Mouse (Mus musculus) lung, adult 2 months (tissue): Measurements from ENCODE around the gene Gadl1. TPM values are rescaled to one million over a fixed set of nuclear protein-coding genes. Genes with fewer than 3 reads are reported as not detected.

Source experiments
- DNase-seq: peaks from one replicate; pipeline ENCODE4 v3.0.0; 2022
- H3K4me1 ChIP-seq: fragments of 200-500 bp; 2 replicates; pipeline ENCODE4 v1.6.1; 2011; ENCODE audit warnings: low read length; ENCODE audit not compliant: control insufficient read depth, insufficient read depth
- H3K4me3 ChIP-seq: fragments of 200-500 bp; replicated peaks from 2 replicates; pipeline ENCODE3; 2011; ENCODE audit warnings: low read depth, mild to moderate bottlenecking, control low read depth, low read length; ENCODE audit errors: extremely low read depth
- CTCF ChIP-seq: fragments of 200-500 bp; IDR thresholded peaks from 2 replicates; pipeline ENCODE4 v1.5.1; 2011; ENCODE audit warnings: mild to moderate bottlenecking, low read length, control low read depth; ENCODE audit not compliant: insufficient read depth
- POLR2A ChIP-seq: fragments of 200-500 bp; IDR thresholded peaks from 2 replicates; pipeline ENCODE4 v1.6.1; 2011; ENCODE audit warnings: low read depth, mild to moderate bottlenecking, control low read depth, low read length, borderline replicate concordance; ENCODE audit errors: extremely low read depth
- WGBS: fragments of 180-500 bp; shearing (Covaris S2); methylation state at CpG from one replicate; pipeline ENCODE4 v1.1.7; 2018; 5-methylcytosine and 5-hydroxymethylcytosine counted together
- polyA plus RNA-seq: library from polyadenylated mRNA; depleted of rRNA; stranded (reverse); fragments of >200 nt; gene quantifications from 2 replicates; pipeline ENCODE4 v1.2.3, GENCODE M21; 2012

The Gadl1 gene
- polyA plus RNA-seq, 1 experiment, result 0.05 TPM

GRCm38 (mm10) chr9:116114339-116114738 is 205.1 kb downstream of the Gadl1 start:
- no peak overlapping the region for H3K4me3 ChIP-seq
- peaks cover 11% of the 10 kb centered on the region for H3K4me1 ChIP-seq
- TF ChIP-seq CTCF, result no peak
- DNase-seq, result no peak
- WGBS, result 23% methylated on average over 4 of the region's 4 CpGs

GRCm38 (mm10) chr9:116115875-116116274 is 206.6 kb downstream of the Gadl1 start:
- no peak for DNase-seq
- peaks cover 11% of the 10 kb centered on the region for H3K4me1 ChIP-seq
- no peak for TF ChIP-seq CTCF
- 89% methylated on average over 7 of the region's 7 CpGs for WGBS
- H3K4me3 ChIP-seq, result no peak overlapping the region

- Histone ChIP-seq H3K4me1 (peaks cover 13% of the 10 kb centered on the region), H3K4me3 (no peak overlapping the region)
- no peak for DNase-seq
- WGBS, result 68% methylated on average over 8 of the region's 8 CpGs
- no peak for TF ChIP-seq CTCF
- TF ChIP-seq POLR2A, result no peak
These were observed 209.1 kb downstream of the Gadl1 start for GRCm38 (mm10) chr9:116118332-116118872.

DNA sequence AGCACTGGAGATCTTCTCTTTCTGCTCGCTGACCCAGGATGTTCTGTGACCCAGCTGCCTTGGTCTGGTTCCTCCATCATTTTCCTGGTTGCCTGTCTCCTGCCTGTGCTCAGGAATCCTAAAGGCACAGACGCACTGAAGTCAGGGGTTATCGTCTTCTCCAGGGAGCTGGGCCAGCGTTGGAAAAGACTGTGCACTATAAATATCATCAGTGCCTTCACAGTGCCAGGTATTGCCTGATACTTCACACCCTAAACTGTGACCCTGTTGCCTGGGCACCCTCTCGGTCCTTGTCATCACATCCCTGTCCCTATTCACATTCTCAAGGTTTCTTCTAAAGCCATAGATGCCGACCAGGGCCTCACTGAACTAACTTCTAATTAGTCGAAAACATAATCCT is 210.7 kb downstream of the Gadl1 start:
- WGBS, result 86% methylated on average over 7 of the region's 7 CpGs
- TF ChIP-seq POLR2A (no peak), CTCF (no peak)
- no peak overlapping the region for H3K4me3 ChIP-seq
- peaks cover 9% of the 10 kb centered on the region for H3K4me1 ChIP-seq
- DNase-seq, result no peak

GRCm38 (mm10) chr9:116121472-116121871 is 212.2 kb downstream of the Gadl1 start:
- no peak overlapping the region for H3K4me3 ChIP-seq
- H3K4me1 ChIP-seq, result peaks cover 9% of the 10 kb centered on the region
- no peak for TF ChIP-seq CTCF
- no peak for TF ChIP-seq POLR2A
- 59% methylated on average over 7 of the region's 7 CpGs for WGBS
- no peak for DNase-seq

DNA sequence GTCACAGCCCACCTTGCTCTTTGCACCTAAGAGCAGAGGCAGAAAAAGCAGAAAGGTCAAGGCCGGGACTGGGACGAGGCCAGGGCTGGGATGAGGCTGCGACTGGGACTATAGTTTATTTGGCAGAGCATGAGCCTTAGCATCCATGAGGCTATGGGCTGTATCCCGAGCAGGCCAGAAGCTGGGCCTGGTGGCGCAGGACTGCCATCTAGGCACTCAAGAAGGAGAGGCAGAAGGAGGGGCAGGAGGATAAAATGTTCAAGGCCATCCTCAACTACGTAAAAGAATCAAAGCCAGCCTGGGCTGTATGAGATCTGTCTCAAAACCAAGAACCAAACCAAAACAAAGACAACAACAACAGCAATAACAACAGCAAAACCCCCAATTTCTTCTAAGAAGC is 213.3 kb downstream of the Gadl1 start:
- Histone ChIP-seq H3K4me1 (peaks cover 9% of the 10 kb centered on the region), H3K4me3 (no peak overlapping the region)
- TF ChIP-seq CTCF (peak; percentile 29; the same call in 1 of the 2 replicates), POLR2A (no peak)
- 57% methylated on average over 6 of the region's 6 CpGs for WGBS
- no peak for DNase-seq

GRCm38 (mm10) chr9:116122969-116123589 is 213.8 kb downstream of the Gadl1 start:
- Histone ChIP-seq H3K4me1 (peaks cover 9% of the 10 kb centered on the region), H3K4me3 (no peak overlapping the region)
- no peak for TF ChIP-seq CTCF
- TF ChIP-seq POLR2A, result no peak
- no peak for DNase-seq
- WGBS, result 41% methylated on average over 9 of the region's 9 CpGs
